Mouse (Mus musculus): ENCODE measurements around the gene Gm20683. TPM values are rescaled to one million over a fixed set of nuclear protein-coding genes. Genes with fewer than 3 reads are reported as not detected.
"Not testable (repeated sequence)": the region's sequence is repeated elsewhere in the genome, so short reads cannot be mapped to it uniquely, and the experiment has no call there.

Gm20683 gene
- polyA plus RNA-seq, 1 experiment from 2014 or later = 1.9 TPM

GRCm38 (mm10) chr17:25871566-25871965 lies 30.0 kb upstream of the Gm20683 start:
- H3K27ac ChIP-seq; ATAC-seq (ENCODE audit: low FRiP score, low read depth); H3K9ac ChIP-seq; H3K27me3 ChIP-seq; H3K4me2 ChIP-seq (replicated peaks); H3K4me3 ChIP-seq; H3K36me3 ChIP-seq; H3K9me3 ChIP-seq: not testable (repeated sequence)
- H3K4me1 ChIP-seq = peaks cover 31% of the 10 kb centered on the region

- WGBS = 85% methylated on average over 2 of the region's 2 CpGs
- no peak overlapping the region for H3K27ac ChIP-seq
These were observed 28.4 kb upstream of the Gm20683 start for GRCm38 (mm10) chr17:25869954-25870353.

GRCm38 (mm10) chr17:25869498-25869897 lies 27.9 kb upstream of the Gm20683 start:
- no peak overlapping the region for H3K4me3 ChIP-seq
- H3K27ac ChIP-seq = no peak overlapping the region
- no peaks in the 10 kb centered on the region for H3K27me3 ChIP-seq
- ATAC-seq (ENCODE audit: low FRiP score, low read depth) = no peak
- peaks cover 22% of the 10 kb centered on the region for H3K4me1 ChIP-seq
- no peak overlapping the region for H3K4me2 ChIP-seq (replicated peaks)
- H3K9me3 ChIP-seq = no peaks in the 10 kb centered on the region
- H3K9ac ChIP-seq = no peak overlapping the region
- H3K36me3 ChIP-seq = no peaks in the 10 kb centered on the region
- 91% methylated on average over 8 of the region's 8 CpGs for WGBS

More at GRCm38 (mm10) chr17:25869954-25870353, 28.4 kb upstream of the Gm20683 start:
- no peak overlapping the region for H3K4me3 ChIP-seq
- H3K36me3 ChIP-seq = no peaks in the 10 kb centered on the region
- no peak overlapping the region for H3K4me2 ChIP-seq (replicated peaks)
- no peak overlapping the region for H3K9ac ChIP-seq
- H3K27me3 ChIP-seq = no peaks in the 10 kb centered on the region
- H3K9me3 ChIP-seq = no peaks in the 10 kb centered on the region
- no peak for ATAC-seq (ENCODE audit: low FRiP score, low read depth)
- peaks cover 22% of the 10 kb centered on the region for H3K4me1 ChIP-seq

GRCm38 (mm10) chr17:25868601-25869191 lies 27.1 kb upstream of the Gm20683 start, which contains the start of gene Mcrip2:
TSS of gene Mcrip2 (minus strand) at chr17:25868764.
- ATAC-seq (ENCODE audit: low FRiP score, low read depth) = peak; percentile 87
- Histone ChIP-seq H3K9me3 (no peaks in the 10 kb centered on the region), H3K27ac (peak within 1 kb of the TSS; percentile 63; the same call in 1 of the 2 replicates), H3K36me3 (no peaks in the 10 kb centered on the region), H3K27me3 (no peaks in the 10 kb centered on the region), H3K4me2 (replicated peaks) (peak within 1 kb of the TSS; percentile 99), H3K9ac (peak within 1 kb of the TSS; percentile 72), H3K4me1 (peaks cover 15% of the 10 kb centered on the region), H3K4me3 (peak within 1 kb of the TSS; percentile 82)
- WGBS = 1% methylated on average over 23 of the region's 24 CpGs

GRCm38 (mm10) chr17:25867836-25868600 lies 26.5 kb upstream of the Gm20683 start:
- H3K9me3 ChIP-seq = no peaks in the 10 kb centered on the region
- peak overlapping the region; percentile 99 for H3K4me2 ChIP-seq (replicated peaks)
- peak overlapping the region; percentile 72 for H3K9ac ChIP-seq
- H3K4me3 ChIP-seq = peak overlapping the region; percentile 82
- peak; percentile 12; the same call in 1 of the 2 replicates for ATAC-seq (ENCODE audit: low FRiP score, low read depth)
- H3K27ac ChIP-seq = no peak overlapping the region
- H3K36me3 ChIP-seq = no peaks in the 10 kb centered on the region
- H3K27me3 ChIP-seq = no peaks in the 10 kb centered on the region
- peaks cover 15% of the 10 kb centered on the region for H3K4me1 ChIP-seq
- 1% methylated on average over 42 of the region's 42 CpGs for WGBS

GRCm38 (mm10) chr17:25867509-25867835 lies 25.9 kb upstream of the Gm20683 start:
- Histone ChIP-seq H3K36me3 (no peaks in the 10 kb centered on the region), H3K4me3 (peak overlapping the region; percentile 82), H3K9ac (peak overlapping the region; percentile 72), H3K4me2 (replicated peaks) (peak overlapping the region; percentile 99), H3K27ac (no peak overlapping the region), H3K4me1 (peaks cover 15% of the 10 kb centered on the region), H3K9me3 (no peaks in the 10 kb centered on the region), H3K27me3 (no peaks in the 10 kb centered on the region)
- 14% methylated on average over 7 of the region's 7 CpGs for WGBS
- no peak for ATAC-seq (ENCODE audit: low FRiP score, low read depth)

- no peak overlapping the region for H3K4me3 ChIP-seq
- ATAC-seq (ENCODE audit: low FRiP score, low read depth) = no peak
- H3K4me1 ChIP-seq = peaks cover 22% of the 10 kb centered on the region
- H3K27ac ChIP-seq = no peak overlapping the region
- H3K9me3 ChIP-seq = no peaks in the 10 kb centered on the region
- no peaks in the 10 kb centered on the region for H3K27me3 ChIP-seq
- no peak overlapping the region for H3K4me2 ChIP-seq (replicated peaks)
- 84% methylated on average over 3 of the region's 3 CpGs for WGBS
- H3K9ac ChIP-seq = no peak overlapping the region
- no peaks in the 10 kb centered on the region for H3K36me3 ChIP-seq
These were observed 24.6 kb upstream of the Gm20683 start for GRCm38 (mm10) chr17:25866172-25866571.

- Histone ChIP-seq H3K9ac (no peak overlapping the region), H3K9me3 (no peaks in the 10 kb centered on the region), H3K4me3 (no peak overlapping the region), H3K27ac (no peak overlapping the region), H3K27me3 (no peaks in the 10 kb centered on the region), H3K4me2 (replicated peaks) (no peak overlapping the region), H3K4me1 (peaks cover 30% of the 10 kb centered on the region), H3K36me3 (no peaks in the 10 kb centered on the region)
- WGBS = 91% methylated on average over 11 of the region's 11 CpGs
- no peak for ATAC-seq (ENCODE audit: low FRiP score, low read depth)
These were observed 23.7 kb upstream of the Gm20683 start for GRCm38 (mm10) chr17:25865288-25865687.

GRCm38 (mm10) chr17:25864311-25864710 lies 22.7 kb upstream of the Gm20683 start:
- 90% methylated on average over 14 of the region's 14 CpGs for WGBS
- no peaks in the 10 kb centered on the region for H3K27me3 ChIP-seq
- peak overlapping the region; percentile 3; the same call in 1 of the 2 replicates for H3K9ac ChIP-seq
- no peak overlapping the region for H3K4me2 ChIP-seq (replicated peaks)
- H3K36me3 ChIP-seq = no peaks in the 10 kb centered on the region
- H3K4me1 ChIP-seq = peaks cover 33% of the 10 kb centered on the region
- H3K27ac ChIP-seq = no peak overlapping the region
- H3K9me3 ChIP-seq = no peaks in the 10 kb centered on the region
- no peak overlapping the region for H3K4me3 ChIP-seq
- ATAC-seq (ENCODE audit: low FRiP score, low read depth) = no peak

- no peaks in the 10 kb centered on the region for H3K27me3 ChIP-seq
- no peaks in the 10 kb centered on the region for H3K9me3 ChIP-seq
- H3K4me2 ChIP-seq (replicated peaks) = no peak overlapping the region
- 83% methylated on average over 6 of the region's 6 CpGs for WGBS
- no peak overlapping the region for H3K27ac ChIP-seq
- peaks cover 2% of the 10 kb centered on the region; the same call in 1 of the 2 replicates for H3K36me3 ChIP-seq
- peaks cover 29% of the 10 kb centered on the region for H3K4me1 ChIP-seq
- ATAC-seq (ENCODE audit: low FRiP score, low read depth) = no peak
- H3K4me3 ChIP-seq = no peak overlapping the region
- no peak overlapping the region for H3K9ac ChIP-seq
These were observed 22.1 kb upstream of the Gm20683 start for GRCm38 (mm10) chr17:25863681-25864080.

- Histone ChIP-seq H3K9me3 (no peaks in the 10 kb centered on the region), H3K4me2 (replicated peaks) (peak overlapping the region; percentile 91), H3K9ac (peak overlapping the region; percentile 87), H3K27me3 (no peaks in the 10 kb centered on the region), H3K4me3 (peak overlapping the region; percentile 72), H3K4me1 (peaks cover 18% of the 10 kb centered on the region), H3K27ac (peak overlapping the region; percentile 83), H3K36me3 (peaks cover 5% of the 10 kb centered on the region)
- WGBS = 9% methylated on average over 6 of the region's 6 CpGs
- no peak for ATAC-seq (ENCODE audit: low FRiP score, low read depth)
These were observed 20.4 kb upstream of the Gm20683 start for GRCm38 (mm10) chr17:25861704-25862612.

Measured in limb, embryonic 13.5 days (tissue).